In the genomic region with DNA sequence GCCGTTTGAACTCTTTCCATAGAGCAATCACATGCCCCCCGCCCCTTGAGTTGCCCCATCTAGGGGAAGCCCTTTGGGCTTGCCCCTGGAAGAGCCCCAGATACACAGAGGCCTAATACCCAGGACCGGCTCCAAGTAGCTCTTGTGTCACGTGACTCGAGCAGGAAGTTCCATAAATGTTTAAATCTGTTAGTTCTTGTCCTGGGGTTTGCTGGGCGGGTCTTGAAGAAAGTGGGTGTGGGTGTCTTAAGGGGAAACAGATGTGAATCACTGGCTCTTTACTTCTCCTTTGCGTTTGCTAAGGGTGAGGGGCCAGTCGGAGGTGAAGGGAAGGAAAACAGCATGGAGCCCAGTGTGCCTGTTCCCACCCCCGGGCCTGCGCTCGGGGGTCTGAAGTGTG, we compare ENCODE assay signal across 8 mouse cellular contexts. TPM values are rescaled to one million over a fixed set of nuclear protein-coding genes. Genes with fewer than 3 reads are reported as not detected.
A peak's percentile ranks its signal among the peaks of the same experiment; 100 is the strongest.
DNase-seq lines count a peak whose midpoint lies in the region; ATAC-seq and TF ChIP-seq lines count a peak whose summit lies in the region.

No protein-coding gene starts in this region.

- ATAC-seq in midbrain, embryonic 16.5 days: no peak
- ATAC-seq in stomach, embryonic 15.5 days (ENCODE audit: insufficient read depth, low FRiP score, low read depth): no peak

- TF ChIP-seq CTCF in embryonic fibroblast, embryonic 13.5 days (IDR thresholded peaks at IDR 0.05; ENCODE audit: borderline replicate concordance, insufficient read depth, low read length): no peak
- TF ChIP-seq CTCF in lung, adult 2 months (IDR thresholded peaks at IDR 0.05; ENCODE audit: insufficient read depth, low read length): no peak

- TF ChIP-seq POLR2A in embryonic fibroblast, embryonic 13.5 days (IDR thresholded peaks at IDR 0.05; ENCODE audit: low read depth, low read length): peak; percentile 56; the same call in 1 of the 2 replicates
- TF ChIP-seq POLR2A in lung, adult 2 months (IDR thresholded peaks at IDR 0.05; ENCODE audit: borderline replicate concordance, extremely low read depth, low read depth, low read length): no peak

- WGBS in midbrain, embryonic 10.5 days: 76% methylated on average over 11 of the region's 11 CpGs
- WGBS in midbrain, embryonic 16.5 days: 81% methylated on average over 11 of the region's 11 CpGs
- WGBS in lung, adult 2 months: 38% methylated on average over 11 of the region's 11 CpGs
- 42% methylated on average over 11 of the region's 11 CpGs for WGBS in stomach, embryonic 15.5 days

- H3K9ac ChIP-seq in midbrain, embryonic 16.5 days (ENCODE audit: low read depth, low read length): no peak overlapping the region
- no peak overlapping the region for H3K9ac ChIP-seq in stomach, embryonic 15.5 days

- no peak overlapping the region for H3K4me3 ChIP-seq in midbrain, embryonic 10.5 days
- no peak overlapping the region for H3K4me3 ChIP-seq in midbrain, embryonic 16.5 days (ENCODE audit: low read depth, low read length)
- peak overlapping the region; percentile 85 for H3K4me3 ChIP-seq in embryonic fibroblast, embryonic 13.5 days (ENCODE audit: insufficient read depth, low read length)
- peak overlapping the region; percentile 6 for H3K4me3 ChIP-seq in lung, adult 2 months (replicated peaks; ENCODE audit: extremely low read depth, low read depth, low read length)
- H3K4me3 ChIP-seq in stomach, embryonic 15.5 days (replicated peaks): no peak overlapping the region

- peaks cover 22% of the 10 kb centered on the region for H3K4me1 ChIP-seq in midbrain, embryonic 10.5 days
- H3K4me1 ChIP-seq in midbrain, embryonic 16.5 days (ENCODE audit: control insufficient read depth, insufficient read depth, low read length): peaks cover 10% of the 10 kb centered on the region; the same call in 1 of the 2 replicates
- H3K4me1 ChIP-seq in embryonic fibroblast, embryonic 13.5 days (ENCODE audit: control insufficient read depth, insufficient read depth, low read length): peaks cover 8% of the 10 kb centered on the region; the same call in 1 of the 2 replicates
- H3K4me1 ChIP-seq in lung, adult 2 months (ENCODE audit: control insufficient read depth, insufficient read depth, low read length): peaks cover 3% of the 10 kb centered on the region; the same call in 1 of the 2 replicates
- H3K4me1 ChIP-seq in stomach, embryonic 15.5 days: peaks cover 22% of the 10 kb centered on the region

- H3K27me3 ChIP-seq in midbrain, embryonic 10.5 days (ENCODE audit: low read depth, poor library complexity, severe bottlenecking): peaks cover 62% of the 10 kb centered on the region
- H3K27me3 ChIP-seq in midbrain, embryonic 16.5 days (ENCODE audit: control insufficient read depth, insufficient read depth, low read depth, low read length): peaks cover 16% of the 10 kb centered on the region
- H3K27me3 ChIP-seq in stomach, embryonic 15.5 days (replicated peaks): peaks cover 15% of the 10 kb centered on the region

- no peaks in the 10 kb centered on the region; the same call in 1 of the 2 replicates for H3K9me3 ChIP-seq in midbrain, embryonic 10.5 days (replicated peaks)
- H3K9me3 ChIP-seq in midbrain, embryonic 16.5 days (replicated peaks; ENCODE audit: control insufficient read depth, low read length, poor library complexity, severe bottlenecking): no peaks in the 10 kb centered on the region
- no peaks in the 10 kb centered on the region for H3K9me3 ChIP-seq in stomach, embryonic 15.5 days

- DNase-seq in midbrain, embryonic 10.5 days (ENCODE audit: low spot score): no peak
- peak; percentile 42 for DNase-seq in lung, adult 2 months
- DNase-seq in adrenal gland, adult (ENCODE audit: inconsistent age in 2 of 2, low spot score in 1 of 2): no peak
- DNase-seq in adrenal gland, adult 2 months: no peak
- DNase-seq in right cerebral cortex, adult 18-20 months: no peak

- H3K36me3 ChIP-seq in midbrain, embryonic 10.5 days: no peaks in the 10 kb centered on the region
- no peaks in the 10 kb centered on the region for H3K36me3 ChIP-seq in midbrain, embryonic 16.5 days (ENCODE audit: control insufficient read depth, insufficient read depth, low read length)
- H3K36me3 ChIP-seq in stomach, embryonic 15.5 days: no peaks in the 10 kb centered on the region

- H3K4me2 ChIP-seq in midbrain, embryonic 16.5 days (ENCODE audit: low read length): no peak overlapping the region
- peak overlapping the region; percentile 98 for H3K4me2 ChIP-seq in stomach, embryonic 15.5 days

- H3K27ac ChIP-seq in midbrain, embryonic 10.5 days (replicated peaks): 0 out of 2 replicates have a peak overlapping the region, but pooled peaks have one; percentile 1
- no peak overlapping the region for H3K27ac ChIP-seq in midbrain, embryonic 16.5 days (ENCODE audit: low read length)
- H3K27ac ChIP-seq in embryonic fibroblast, embryonic 13.5 days (ENCODE audit: insufficient read depth, low read length): peak overlapping the region; percentile 16
- H3K27ac ChIP-seq in stomach, embryonic 15.5 days: peak overlapping the region; percentile 37; the same call in 1 of the 2 replicates

RNA-seq across cellular contexts. Expression of a gene that starts 2.3 kb away (rescaled TPM):
- 3.9 and 4.5 TPM in 2 replicates for polyA plus RNA-seq in midbrain, embryonic 10.5 days (2016; fragmentation: Nextera tagmentation; extraction: Ambion mirVana)
- polyA plus RNA-seq in midbrain, embryonic 16.5 days (2015; fragmentation: Nextera tagmentation; extraction: Ambion mirVana): 3.4 and 6.0 TPM in 2 replicates
- polyA plus RNA-seq in embryonic fibroblast, embryonic 13.5 days (2011; ENCODE audit: insufficient read length, low read depth, missing spikeins): 7.5 and 14.5 TPM in 2 replicates
- 17.3 and 24.6 TPM in 2 replicates for polyA plus RNA-seq in lung, adult 2 months (2012; rRNA removed)
- polyA plus RNA-seq in stomach, embryonic 15.5 days (2015; fragmentation: Nextera tagmentation; extraction: Ambion mirVana): 5.7 and 7.1 TPM in 2 replicates
- total RNA-seq in adrenal gland, adult 2 months (2021): 1 to 10 TPM in 1 of 2 experiments, under 1 TPM in 1; 0.55 to 1.0 TPM
- polyA plus RNA-seq in adrenal gland, adult 2 months (2012; rRNA removed): 1.8 and 2.5 TPM in 2 replicates

RNA-seq across cellular contexts. Expression of a gene that starts 30.1 kb away (rescaled TPM):
- polyA plus RNA-seq in midbrain, embryonic 10.5 days (2016; fragmentation: Nextera tagmentation; extraction: Ambion mirVana): 15.6 and 16.8 TPM in 2 replicates
- 12.7 TPM in 2 replicates for polyA plus RNA-seq in midbrain, embryonic 16.5 days (2015; fragmentation: Nextera tagmentation; extraction: Ambion mirVana)
- polyA plus RNA-seq in embryonic fibroblast, embryonic 13.5 days (2011; ENCODE audit: insufficient read length, low read depth, missing spikeins): 14.5 and 16.6 TPM in 2 replicates
- 3.3 and 6.9 TPM in 2 replicates for polyA plus RNA-seq in lung, adult 2 months (2012; rRNA removed)
- 18.7 and 21.1 TPM in 2 replicates for polyA plus RNA-seq in stomach, embryonic 15.5 days (2015; fragmentation: Nextera tagmentation; extraction: Ambion mirVana)
- 10 to 100 TPM; 13.6 to 21.9 TPM for total RNA-seq in adrenal gland, adult 2 months (2021)
- polyA plus RNA-seq in adrenal gland, adult 2 months (2012; rRNA removed): 8.3 and 9.1 TPM in 2 replicates

RNA-seq across cellular contexts. Expression of a gene that starts 30.2 kb away (rescaled TPM):
- polyA plus RNA-seq in midbrain, embryonic 10.5 days (2016; fragmentation: Nextera tagmentation; extraction: Ambion mirVana): 15.7 and 17.6 TPM in 2 replicates
- polyA plus RNA-seq in midbrain, embryonic 16.5 days (2015; fragmentation: Nextera tagmentation; extraction: Ambion mirVana): 43.9 and 49.4 TPM in 2 replicates
- 46.3 and 50.5 TPM in 2 replicates for polyA plus RNA-seq in embryonic fibroblast, embryonic 13.5 days (2011; ENCODE audit: insufficient read length, low read depth, missing spikeins)
- polyA plus RNA-seq in lung, adult 2 months (2012; rRNA removed): 3.7 and 6.2 TPM in 2 replicates
- 20.9 and 21.2 TPM in 2 replicates for polyA plus RNA-seq in stomach, embryonic 15.5 days (2015; fragmentation: Nextera tagmentation; extraction: Ambion mirVana)
- 10 to 100 TPM; 31.0 to 36.3 TPM for total RNA-seq in adrenal gland, adult 2 months (2021)
- polyA plus RNA-seq in adrenal gland, adult 2 months (2012; rRNA removed): 7.3 and 16.0 TPM in 2 replicates

Comparison
In these comparisons a context has a peak if more than half of its experiments do, and no peak if none do; other contexts are left out.
1. H3K4me3 ChIP-seq: peak in embryonic fibroblast, embryonic 13.5 days (single experiment) and lung, adult 2 months (single experiment); none in midbrain, embryonic 10.5 days (single experiment), midbrain, embryonic 16.5 days (single experiment) and stomach, embryonic 15.5 days (single experiment).